In the genomic region with DNA sequence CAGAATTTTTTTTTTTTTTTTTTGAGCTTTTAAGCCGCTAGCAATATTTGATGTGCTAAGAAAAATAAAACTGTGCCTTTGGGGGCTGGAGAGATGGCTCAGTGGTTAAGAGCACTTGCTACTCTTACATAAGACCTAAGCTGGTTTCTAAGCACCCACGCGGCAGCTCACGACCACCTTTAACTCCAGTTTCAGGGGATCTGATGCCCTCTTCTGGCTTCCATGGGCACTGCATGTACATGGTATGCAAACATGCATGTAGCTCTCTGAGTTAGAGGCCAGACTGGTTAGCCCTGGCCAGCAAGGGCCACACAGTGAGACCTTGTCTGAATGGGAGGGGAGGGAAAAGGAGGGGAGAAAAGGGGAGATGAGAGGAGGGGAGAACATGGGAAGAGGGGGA, we compare ENCODE assay signal across 12 mouse cellular contexts.
DNase-seq lines count a peak whose midpoint lies in the region; ATAC-seq and TF ChIP-seq lines count a peak whose summit lies in the region.
"Had no signal": no experiment of that assay in that cellular context is flagged by ENCODE, and none has a peak within 500 bp of the region (broad histone marks: within the 10 kb centered on the region; RNA-seq: fewer than 3 reads in every experiment).

No protein-coding gene starts in this region.

- H3K4me1 ChIP-seq in kidney, embryonic 15.5 days: no peaks in the 10 kb centered on the region
- H3K4me1 ChIP-seq in lung, postnatal 0 days (ENCODE audit: insufficient read depth, low read depth, low read length): no peaks in the 10 kb centered on the region
- H3K4me1 ChIP-seq: forebrain, embryonic 13.5 days had no signal

- H3K27me3 ChIP-seq in kidney, embryonic 15.5 days: no peaks in the 10 kb centered on the region
- H3K27me3 ChIP-seq in lung, postnatal 0 days (replicated peaks; ENCODE audit: insufficient read depth, low read length): no peaks in the 10 kb centered on the region
- no peaks in the 10 kb centered on the region for H3K27me3 ChIP-seq in Patski
- H3K27me3 ChIP-seq: forebrain, embryonic 13.5 days had no signal

- H3K27ac ChIP-seq in kidney, embryonic 15.5 days: no peak overlapping the region
- no peak overlapping the region for H3K27ac ChIP-seq in lung, postnatal 0 days (ENCODE audit: low read length)
- H3K27ac ChIP-seq: forebrain, embryonic 13.5 days had no signal

- no peaks in the 10 kb centered on the region for H3K36me3 ChIP-seq in kidney, embryonic 15.5 days
- H3K36me3 ChIP-seq in lung, postnatal 0 days (ENCODE audit: insufficient read depth, low read length): no peaks in the 10 kb centered on the region

- in situ Hi-C loops in Patski (cut with MboI; ENCODE audit: low pct_unique_long_range_greater_than_20kb): no loop called here

- TF ChIP-seq CTCF in lung, postnatal 0 days (IDR thresholded peaks at IDR 0.05): peak; percentile 61
- peak; percentile 48 for TF ChIP-seq CTCF in Patski (IDR thresholded peaks at IDR 0.05)

- 68% methylated on average over 4 of the region's 4 CpGs for WGBS in kidney, embryonic 15.5 days
- 47% methylated on average over 4 of the region's 4 CpGs for WGBS in lung, postnatal 0 days

- POLR2A ChIA-PET in Patski (lab: Charles Lee): no interaction called here

- no peak overlapping the region for H3K9ac ChIP-seq in kidney, embryonic 15.5 days
- no peak overlapping the region for H3K9ac ChIP-seq in lung, postnatal 0 days (replicated peaks; ENCODE audit: low read depth)
- H3K9ac ChIP-seq: forebrain, embryonic 13.5 days had no signal

- CTCF ChIA-PET in Patski (lab: Charles Lee): interaction anchor here (1.1 to 2.3 kb wide), 4 partner anchors 13 to 60 kb away, joined by 3 to 9 read pairs (median 4); no protein-coding TSS in a partner anchor

- peak; percentile 31 for DNase-seq in kidney, adult 18-20 months
- DNase-seq in lung, postnatal 0 days (ENCODE audit: low spot score): no peak
- DNase-seq in lung, postnatal 14 days: no peak
- no peak for DNase-seq in Patski (ENCODE audit: low read depth, low spot score)
- peak; percentile 27 for DNase-seq in thymus, postnatal 0 days (ENCODE audit: low spot score)
- DNase-seq in adrenal gland, adult 18-20 months (ENCODE audit: low spot score in 2 of 2): no peak
- DNase-seq: heart, adult 11 months; right cerebral cortex, postnatal 14 days had no signal

- H3K4me3 ChIP-seq in kidney, embryonic 15.5 days (replicated peaks): no peak overlapping the region
- no peak overlapping the region for H3K4me3 ChIP-seq in lung, postnatal 0 days (ENCODE audit: low read depth, low read length)
- H3K4me3 ChIP-seq: forebrain, embryonic 13.5 days; myocyte had no signal

- ATAC-seq in kidney, embryonic 15.5 days (replicated peaks; ENCODE audit: low FRiP score): no peak
- no peak for ATAC-seq in lung, postnatal 0 days
- no peak for ATAC-seq in Patski
- ATAC-seq: forebrain, embryonic 13.5 days; hindbrain, embryonic 16.5 days had no signal

- no peaks in the 10 kb centered on the region for H3K9me3 ChIP-seq in kidney, embryonic 15.5 days (replicated peaks)
- H3K9me3 ChIP-seq in lung, postnatal 0 days (ENCODE audit: low read length): no peaks in the 10 kb centered on the region

- no peak for TF ChIP-seq EP300 in lung, postnatal 0 days (IDR thresholded peaks at IDR 0.05)

- no peak overlapping the region for H3K4me2 ChIP-seq in kidney, embryonic 15.5 days
- H3K4me2 ChIP-seq in lung, postnatal 0 days (replicated peaks; ENCODE audit: low read depth, low read length): no peak overlapping the region
- H3K4me2 ChIP-seq: forebrain, embryonic 13.5 days had no signal

Comparison
In these comparisons a context has a peak if more than half of its experiments do, and no peak if none do; other contexts are left out.
1. DNase-seq: peak in kidney, adult 18-20 months (single experiment) and thymus, postnatal 0 days (single experiment); none in lung, postnatal 0 days (single experiment), lung, postnatal 14 days (single experiment), Patski (single experiment) and adrenal gland, adult 18-20 months (0 of 2).